Mouse (Mus musculus) CH12.LX (cell line): ENCODE results near the gene Ms4a10.

Experiments used
- ETS1 ChIP-seq: conservative IDR thresholded peaks from 2 replicates; pipeline ENCODE4 v1.6.1; 2012; ENCODE audit warnings: low read depth, mild to moderate bottlenecking, inconsistent platforms, low read length, improper control_type of control experiment, moderate library complexity
- MAX ChIP-seq: IDR thresholded peaks from 2 replicates; pipeline ENCODE4 v1.6.1; 2011; ENCODE audit warnings: low read length, improper control_type of control experiment
- NRF1 ChIP-seq: IDR thresholded peaks from 2 replicates; pipeline ENCODE4 v1.6.1; 2014; ENCODE audit warnings: low read depth, mild to moderate bottlenecking, inconsistent platforms, low read length, improper control_type of control experiment, moderate library complexity

DNA sequence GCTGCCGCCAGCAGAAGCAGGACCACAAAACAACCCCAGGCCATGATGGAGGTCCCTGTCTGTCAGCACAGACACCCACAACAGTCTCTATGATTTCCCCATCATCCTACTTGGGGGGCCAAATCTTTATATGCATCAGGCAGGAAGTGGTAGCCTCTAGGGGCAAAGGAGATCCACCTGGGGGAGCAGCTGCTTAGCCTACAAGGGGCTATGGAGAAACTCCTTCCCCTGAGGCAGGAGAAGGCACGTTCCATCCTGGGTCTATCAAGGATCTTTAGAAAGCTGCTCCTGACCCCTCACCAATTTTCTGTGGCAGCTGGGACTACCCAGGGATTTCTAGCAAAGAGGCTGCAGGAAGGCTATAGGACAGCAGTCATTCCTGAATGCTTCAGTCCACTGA, 53.9 kb downstream of the Ms4a10 start, which contains the start of gene Zp1:
- TF ChIP-seq ETS1 (no peak), NRF1 (no peak), MAX (no peak)
